Mouse (Mus musculus) liver, embryonic 14 days (tissue): Measurements from ENCODE around the gene Vsig1. TPM values are rescaled to one million over a fixed set of nuclear protein-coding genes. Genes with fewer than 3 reads are reported as not detected.

Experiments
- polyA plus RNA-seq: library from polyadenylated mRNA; depleted of rRNA; stranded (reverse); fragments of >200 nt; gene quantifications from 2 replicates; pipeline ENCODE4 v1.2.3, GENCODE M21; 2012; rRNA removed

Gene Vsig1
- 0.01 TPM in 1 of 2 replicates, not detected in the other for polyA plus RNA-seq

GRCm38 (mm10) chrX:140907360-140907759, at the start of gene Vsig1:
TSS of gene Vsig1 (plus strand) at chrX:140907608.

DNA sequence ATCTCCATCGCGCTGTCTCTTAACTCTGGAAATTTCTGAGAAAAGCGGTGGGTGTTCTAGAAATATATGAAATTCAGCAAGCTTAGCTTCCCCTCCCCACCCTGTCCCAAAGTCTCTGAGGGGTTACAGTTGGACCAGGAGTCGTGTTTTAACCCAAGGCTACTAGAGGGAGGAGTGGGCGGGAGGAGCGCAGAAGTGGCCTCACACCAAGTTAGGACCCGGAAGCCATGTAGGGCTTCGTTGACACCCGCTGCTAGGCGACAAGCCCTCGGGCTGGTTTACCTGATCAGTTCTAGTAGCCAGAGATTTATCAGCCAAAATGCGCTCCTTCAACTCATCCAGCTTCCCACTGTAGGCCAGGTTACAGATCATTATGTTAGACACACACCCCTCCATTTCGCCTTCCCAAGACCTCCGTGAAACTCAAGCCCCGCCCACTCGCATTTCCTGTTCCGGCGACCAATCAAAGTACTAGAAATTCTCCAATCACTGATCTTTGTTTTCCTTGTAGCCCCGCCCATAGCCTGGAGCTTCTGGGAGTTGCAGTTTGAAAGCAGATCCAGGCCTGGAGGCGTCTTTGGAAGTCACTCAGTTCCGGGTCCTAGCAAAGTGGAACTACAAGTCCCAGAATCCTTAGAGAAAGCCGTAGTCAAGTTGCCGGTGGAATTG, 49.0 kb downstream of the Vsig1 start, which contains the start of the genes Psmd10 and Atg4a:
Psmd10 (minus strand) TSS at position 457 of the 669 bp plus-strand sequence.
Atg4a (plus strand) TSS at position 636 of the 669 bp plus-strand sequence.

Other genes with a start within 250 kb of the Vsig1 start
- 0.43 and 0.47 TPM in 2 replicates for gene Mid2, start 243.0 kb upstream of the Vsig1 start, polyA plus RNA-seq
- not detected in 2 replicates for gene Tex13b, start 94.2 kb upstream of the Vsig1 start, polyA plus RNA-seq
- 18.1 and 19.6 TPM in 2 replicates for gene Psmd10, start 49.1 kb downstream of the Vsig1 start, polyA plus RNA-seq
- 12.0 and 12.9 TPM in 2 replicates for gene Atg4a, start 49.3 kb downstream of the Vsig1 start, polyA plus RNA-seq